Mouse (Mus musculus): Measurements from ENCODE around the gene Mok. TPM values are rescaled to one million over a fixed set of nuclear protein-coding genes. Genes with fewer than 3 reads are reported as not detected.
A peak's percentile ranks its signal among the peaks of the same experiment; 100 is the strongest.

Mok gene
- total and polyA plus RNA-seq, 2 experiments from 2014 or later: 17.0 to 23.7 TPM

DNA sequence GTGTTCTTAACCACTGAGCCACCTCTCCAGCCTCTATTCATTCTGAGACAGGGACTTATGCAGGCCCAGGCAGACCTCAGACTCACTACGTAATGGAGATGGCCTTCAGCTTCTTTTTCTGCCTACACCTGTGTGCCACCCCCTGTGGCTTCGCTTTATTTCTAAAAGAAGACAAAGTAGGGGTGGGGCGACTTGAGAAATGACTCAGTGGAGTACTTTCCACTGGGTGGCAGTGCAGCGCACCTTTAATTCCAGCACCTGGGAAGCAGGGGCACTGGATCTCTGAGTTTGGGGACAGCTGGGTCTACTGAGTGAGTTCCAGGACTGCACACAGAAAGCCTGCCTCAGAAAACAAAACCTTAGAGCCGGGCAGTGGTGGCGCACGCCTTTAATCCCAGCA, 41.6 kb upstream of the Mok start:
- Histone ChIP-seq H3K27ac (ENCODE audit: low read depth, low read length) (no peak overlapping the region), H3K9me3 (ENCODE audit: low read length) (no peaks in the 10 kb centered on the region), H3K4me2 (ENCODE audit: low read depth, low read length, poor library complexity, severe bottlenecking) (no peak overlapping the region), H3K36me3 (ENCODE audit: insufficient read depth, low read length) (peaks cover 27% of the 10 kb centered on the region), H3K9ac (replicated peaks; ENCODE audit: low read length, poor library complexity, severe bottlenecking) (no peak overlapping the region), H3K27me3 (ENCODE audit: insufficient read depth, low read length) (no peaks in the 10 kb centered on the region), H3K4me1 (ENCODE audit: insufficient read depth, low read length) (no peaks in the 10 kb centered on the region), H3K4me3 (ENCODE audit: low read depth, low read length) (no peak overlapping the region)
- DNase-seq (ENCODE audit: low spot score): no peak
- no peak for ATAC-seq (ENCODE audit: low FRiP score)
- 86% methylated on average over 7 of the region's 7 CpGs for WGBS
- peak; percentile 26 for TF ChIP-seq CTCF (IDR thresholded peaks at IDR 0.05)

DNA sequence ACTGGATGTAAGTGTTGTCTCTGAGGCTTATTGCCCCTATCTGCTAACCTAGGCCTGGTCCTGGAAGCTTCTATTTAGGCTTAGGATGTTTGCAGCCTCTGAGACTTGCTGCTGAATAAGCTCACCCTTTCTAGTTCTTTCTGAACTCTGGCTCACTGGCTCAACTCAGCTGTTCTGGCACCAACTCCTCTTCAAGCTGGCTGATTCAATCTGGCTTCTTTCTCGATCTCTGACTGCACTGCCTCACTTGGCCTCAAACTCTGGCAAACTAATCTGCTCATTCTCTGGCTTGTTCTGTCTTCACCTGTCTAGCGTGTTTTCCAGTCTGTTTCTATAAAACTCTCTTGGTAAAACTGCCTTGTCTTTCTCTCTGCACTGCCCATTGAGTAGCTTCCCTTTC, 34.6 kb upstream of the Mok start:
- no peaks in the 10 kb centered on the region for H3K4me1 ChIP-seq (ENCODE audit: insufficient read depth, low read length)
- H3K36me3 ChIP-seq (ENCODE audit: insufficient read depth, low read length): peaks cover 49% of the 10 kb centered on the region
- no peaks in the 10 kb centered on the region for H3K9me3 ChIP-seq (ENCODE audit: low read length)
- 92% methylated on average over 2 of the region's 2 CpGs for WGBS
- TF ChIP-seq CTCF (IDR thresholded peaks at IDR 0.05): no peak
- no peak overlapping the region for H3K4me2 ChIP-seq (ENCODE audit: low read depth, low read length, poor library complexity, severe bottlenecking)
- H3K4me3 ChIP-seq (ENCODE audit: low read depth, low read length): no peak overlapping the region
- H3K9ac ChIP-seq (replicated peaks; ENCODE audit: low read length, poor library complexity, severe bottlenecking): no peak overlapping the region
- no peak overlapping the region for H3K27ac ChIP-seq (ENCODE audit: low read depth, low read length)
- no peaks in the 10 kb centered on the region for H3K27me3 ChIP-seq (ENCODE audit: insufficient read depth, low read length)
- DNase-seq (ENCODE audit: low spot score): no peak
- ATAC-seq (ENCODE audit: low FRiP score): no peak

DNA sequence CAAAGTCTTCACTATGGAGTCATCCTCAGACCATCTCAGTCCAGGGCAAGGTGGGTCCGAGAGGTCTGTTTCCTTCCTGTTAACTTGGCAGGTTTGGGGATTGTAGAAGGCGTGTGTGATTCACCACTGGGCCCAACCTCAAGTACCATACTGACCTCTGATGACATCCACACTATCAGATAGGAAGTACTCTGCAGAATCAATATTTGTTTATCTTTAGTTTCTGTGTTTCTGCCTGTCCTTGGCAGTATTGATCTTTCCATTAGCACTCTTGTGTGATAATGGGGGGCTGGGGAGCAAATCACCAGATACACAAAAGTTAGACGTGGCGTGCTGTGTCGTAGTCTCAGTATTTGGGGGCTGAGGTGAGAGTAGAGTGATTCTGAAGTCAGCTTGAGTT, 30.5 kb upstream of the Mok start:
- no peak for TF ChIP-seq CTCF (IDR thresholded peaks at IDR 0.05)
- 95% methylated on average over 5 of the region's 5 CpGs for WGBS
- DNase-seq (ENCODE audit: low spot score) (no peak), ATAC-seq (ENCODE audit: low FRiP score) (no peak)
- Histone ChIP-seq H3K27ac (ENCODE audit: low read depth, low read length) (no peak overlapping the region), H3K4me1 (ENCODE audit: insufficient read depth, low read length) (no peaks in the 10 kb centered on the region), H3K4me3 (ENCODE audit: low read depth, low read length) (no peak overlapping the region), H3K9ac (replicated peaks; ENCODE audit: low read length, poor library complexity, severe bottlenecking) (no peak overlapping the region), H3K9me3 (ENCODE audit: low read length) (no peaks in the 10 kb centered on the region), H3K27me3 (ENCODE audit: insufficient read depth, low read length) (no peaks in the 10 kb centered on the region), H3K36me3 (ENCODE audit: insufficient read depth, low read length) (peaks cover 47% of the 10 kb centered on the region), H3K4me2 (ENCODE audit: low read depth, low read length, poor library complexity, severe bottlenecking) (no peak overlapping the region)

DNA sequence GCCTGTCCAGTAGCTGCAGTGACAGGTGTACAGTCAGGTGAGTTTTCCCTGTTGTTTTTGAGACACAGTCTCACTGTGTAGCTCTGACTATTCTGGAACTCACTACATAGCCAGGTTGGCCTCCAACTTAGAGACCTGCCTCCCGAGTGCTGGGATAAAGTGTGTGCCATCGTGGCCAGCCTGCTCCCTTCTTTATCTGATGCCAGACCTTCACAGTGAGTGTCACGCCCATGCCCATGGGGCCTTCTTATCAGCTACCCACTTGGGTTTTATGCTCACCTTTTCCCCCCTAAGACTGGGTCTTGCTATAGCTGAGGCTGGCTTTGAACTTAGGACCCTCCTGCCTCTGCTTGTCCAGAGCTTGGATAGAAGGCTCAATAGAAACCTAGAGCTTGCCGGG, 29.4 kb upstream of the Mok start:
- ATAC-seq (ENCODE audit: low FRiP score) (no peak), DNase-seq (ENCODE audit: low spot score) (no peak)
- 87% methylated on average over 4 of the region's 4 CpGs for WGBS
- TF ChIP-seq CTCF (IDR thresholded peaks at IDR 0.05): no peak
- peaks cover 46% of the 10 kb centered on the region for H3K36me3 ChIP-seq (ENCODE audit: insufficient read depth, low read length)
- H3K9me3 ChIP-seq (ENCODE audit: low read length): no peaks in the 10 kb centered on the region
- H3K4me1 ChIP-seq (ENCODE audit: insufficient read depth, low read length): no peaks in the 10 kb centered on the region
- H3K4me3 ChIP-seq (ENCODE audit: low read depth, low read length): no peak overlapping the region
- no peak overlapping the region for H3K27ac ChIP-seq (ENCODE audit: low read depth, low read length)
- H3K27me3 ChIP-seq (ENCODE audit: insufficient read depth, low read length): no peaks in the 10 kb centered on the region
- no peak overlapping the region for H3K9ac ChIP-seq (replicated peaks; ENCODE audit: low read length, poor library complexity, severe bottlenecking)
- no peak overlapping the region for H3K4me2 ChIP-seq (ENCODE audit: low read depth, low read length, poor library complexity, severe bottlenecking)

DNA sequence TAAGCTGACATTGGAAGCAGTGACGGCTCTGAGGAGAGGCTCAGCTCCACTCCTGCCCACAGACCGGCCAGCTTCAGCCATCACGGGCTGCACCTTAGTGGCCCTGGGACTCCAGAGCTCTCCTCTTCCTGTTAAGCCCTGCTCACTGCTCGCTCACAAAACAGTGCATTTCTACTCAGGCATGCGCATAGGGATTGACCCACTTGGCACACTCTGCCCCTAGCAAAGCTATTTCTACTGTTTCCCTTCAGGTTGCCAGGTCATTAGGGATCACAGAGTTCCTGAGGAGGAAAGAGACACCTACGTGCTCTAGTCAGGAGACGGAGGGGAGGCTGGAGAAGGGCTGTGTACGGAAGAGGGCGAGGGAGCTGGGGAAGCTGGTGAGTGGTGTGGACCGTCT, 25.2 kb upstream of the Mok start:
- TF ChIP-seq CTCF (IDR thresholded peaks at IDR 0.05): no peak
- 80% methylated on average over 10 of the region's 10 CpGs for WGBS
- Histone ChIP-seq H3K4me1 (ENCODE audit: insufficient read depth, low read length) (no peaks in the 10 kb centered on the region), H3K27ac (ENCODE audit: low read depth, low read length) (no peak overlapping the region), H3K4me2 (ENCODE audit: low read depth, low read length, poor library complexity, severe bottlenecking) (no peak overlapping the region), H3K36me3 (ENCODE audit: insufficient read depth, low read length) (peaks cover 30% of the 10 kb centered on the region), H3K9me3 (ENCODE audit: low read length) (no peaks in the 10 kb centered on the region), H3K9ac (replicated peaks; ENCODE audit: low read length, poor library complexity, severe bottlenecking) (no peak overlapping the region), H3K4me3 (ENCODE audit: low read depth, low read length) (no peak overlapping the region), H3K27me3 (ENCODE audit: insufficient read depth, low read length) (no peaks in the 10 kb centered on the region)
- DNase-seq (ENCODE audit: low spot score) (no peak), ATAC-seq (ENCODE audit: low FRiP score) (no peak)

DNA sequence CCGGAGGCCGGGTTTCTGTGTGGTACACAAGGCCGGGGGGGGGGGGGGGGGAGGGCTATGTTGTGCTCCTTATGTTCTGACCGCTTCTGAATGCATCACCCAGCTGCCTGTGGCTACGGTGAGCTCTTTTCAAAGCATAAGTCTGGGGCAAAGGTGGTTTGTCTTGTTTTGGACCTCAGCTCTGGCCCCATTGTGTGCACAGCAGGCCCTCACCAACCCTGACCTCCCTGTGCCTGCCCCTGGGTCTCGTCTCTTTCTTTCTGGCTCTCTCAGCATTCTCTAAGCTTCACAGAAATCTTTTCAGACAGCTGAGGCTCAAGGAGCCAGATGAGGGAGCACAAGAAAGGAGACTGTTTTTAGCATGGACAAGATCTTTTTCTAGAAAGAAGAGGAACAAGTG, 24.8 kb upstream of the Mok start:
- no peak overlapping the region for H3K27ac ChIP-seq (ENCODE audit: low read depth, low read length)
- H3K4me3 ChIP-seq (ENCODE audit: low read depth, low read length): no peak overlapping the region
- peaks cover 27% of the 10 kb centered on the region for H3K36me3 ChIP-seq (ENCODE audit: insufficient read depth, low read length)
- no peak overlapping the region for H3K9ac ChIP-seq (replicated peaks; ENCODE audit: low read length, poor library complexity, severe bottlenecking)
- no peaks in the 10 kb centered on the region for H3K4me1 ChIP-seq (ENCODE audit: insufficient read depth, low read length)
- no peak for DNase-seq (ENCODE audit: low spot score)
- no peaks in the 10 kb centered on the region for H3K9me3 ChIP-seq (ENCODE audit: low read length)
- 29% methylated on average over 6 of the region's 6 CpGs for WGBS
- ATAC-seq (ENCODE audit: low FRiP score): no peak
- H3K4me2 ChIP-seq (ENCODE audit: low read depth, low read length, poor library complexity, severe bottlenecking): no peak overlapping the region
- TF ChIP-seq CTCF (IDR thresholded peaks at IDR 0.05): no peak
- no peaks in the 10 kb centered on the region for H3K27me3 ChIP-seq (ENCODE audit: insufficient read depth, low read length)

Data from midbrain, postnatal 0 days (tissue).